Mouse (Mus musculus): ENCODE measurements around the gene Igsf9.
A peak's percentile ranks its signal among the peaks of the same experiment; 100 is the strongest.

The Igsf9 gene

DNA sequence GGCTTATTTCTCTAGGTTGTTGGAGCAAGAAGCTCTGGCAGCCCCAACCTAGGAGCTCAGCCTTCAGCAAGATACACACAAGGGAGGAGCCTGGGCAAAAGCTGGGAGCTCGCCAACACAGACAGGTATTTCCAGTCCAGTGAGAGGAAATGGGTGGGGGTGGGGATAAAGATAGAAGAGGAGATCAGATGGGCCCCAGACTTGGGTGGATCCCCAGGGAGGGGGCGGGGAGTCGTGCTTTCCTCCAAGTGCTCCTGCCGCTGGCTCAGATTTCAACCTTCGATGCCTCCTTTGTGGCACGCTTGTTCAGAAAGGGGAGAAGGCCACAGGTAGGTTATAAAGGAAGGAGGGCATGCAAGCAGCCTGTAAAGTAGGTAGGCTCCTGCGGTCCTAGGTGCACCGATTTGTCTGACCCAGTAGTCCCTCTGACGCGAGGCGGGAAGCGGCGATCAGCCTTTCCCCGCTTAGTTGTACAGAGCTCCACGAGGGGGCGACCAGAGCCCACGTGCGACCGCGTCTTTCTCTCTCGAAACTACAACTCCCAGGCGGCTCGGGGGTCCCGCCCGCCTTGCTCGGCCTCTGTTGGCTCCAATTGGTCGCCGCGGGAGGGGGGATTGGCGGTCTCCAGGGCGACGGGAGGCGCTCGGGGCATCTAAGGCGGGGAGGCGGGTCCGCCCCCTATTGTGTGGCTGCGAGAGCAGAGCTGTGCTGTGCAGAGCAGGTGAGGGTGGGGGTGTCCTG is at the start of gene Igsf9:
Gene Igsf9, plus strand, starts transcription at position 249 of the 741 bp plus-strand sequence.
- peak; percentile 91 to 95 for DNase-seq

- peak; percentile 72 to 87 for DNase-seq
These were observed 49.6 kb upstream of the Igsf9 start for GRCm38 (mm10) chr1:172431836-172432586.

GRCm38 (mm10) chr1:172432587-172432955 is 49.0 kb upstream of the Igsf9 start:
- no peak for DNase-seq

- no peak for DNase-seq
These were observed 48.4 kb upstream of the Igsf9 start for GRCm38 (mm10) chr1:172433012-172433850.

DNA sequence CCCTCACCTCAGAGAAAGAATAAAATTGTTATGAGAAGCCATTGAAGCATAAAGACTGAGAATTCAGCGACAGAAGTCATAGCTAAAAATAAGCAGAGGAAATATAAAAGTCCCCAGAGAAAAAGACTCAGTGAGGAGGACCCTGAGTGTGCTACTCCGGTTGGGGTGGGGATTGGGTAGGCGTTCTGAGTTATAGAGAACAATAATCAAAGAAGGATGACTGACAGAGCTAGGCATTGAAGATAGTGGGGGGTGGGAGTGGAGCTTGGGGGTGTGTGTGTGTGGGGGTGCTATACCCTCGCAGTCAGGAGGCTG is 47.8 kb upstream of the Igsf9 start:
- DNase-seq, result no peak

- no peak for DNase-seq
These were observed 44.8 kb upstream of the Igsf9 start for GRCm38 (mm10) chr1:172436785-172437184.

GRCm38 (mm10) chr1:172438621-172439020 is 43.0 kb upstream of the Igsf9 start:
- no peak for DNase-seq

DNA sequence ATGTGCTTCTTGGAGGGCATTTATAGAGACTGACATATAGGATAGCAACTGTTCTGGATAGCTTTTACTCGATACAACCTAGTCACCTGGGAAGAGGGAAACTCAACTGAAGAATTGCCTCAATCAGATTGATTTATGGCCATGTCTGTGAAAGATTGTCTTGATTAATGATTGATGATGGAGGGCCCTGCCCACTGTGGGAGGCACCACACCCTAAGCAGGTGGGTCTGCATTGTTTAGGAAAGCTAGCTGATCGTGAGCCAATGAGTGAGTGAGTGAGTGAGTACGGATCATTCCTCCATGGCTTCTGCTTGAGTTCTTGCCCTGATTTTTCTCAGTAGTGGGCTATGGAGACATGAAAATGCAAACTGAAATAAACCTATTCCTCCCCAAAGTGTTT is 41.1 kb upstream of the Igsf9 start:
- DNase-seq, result no peak

DNA sequence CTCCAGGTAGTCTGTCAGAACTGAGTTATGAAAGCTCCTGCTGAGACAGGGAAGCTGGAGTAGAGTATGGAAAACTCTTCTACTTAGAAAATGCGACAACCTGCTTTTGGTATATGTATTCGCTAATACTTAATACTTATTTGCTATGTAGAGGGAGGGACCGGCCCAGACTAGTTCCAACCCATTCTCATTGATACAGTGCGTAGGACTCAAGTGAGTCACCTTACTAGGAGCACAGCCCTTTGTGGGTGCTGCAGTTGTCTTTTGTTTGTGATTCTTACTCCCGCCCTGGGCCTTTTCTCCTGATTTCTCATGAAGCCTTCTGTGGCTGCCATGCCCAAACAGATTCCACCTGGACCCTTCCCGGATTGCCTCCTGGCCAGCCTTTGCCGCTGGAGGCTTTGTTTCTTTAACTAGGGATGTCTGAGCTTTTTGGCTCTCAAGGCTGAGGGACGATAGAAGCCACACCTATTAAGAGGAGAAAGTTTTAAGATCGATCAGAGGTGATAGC is 39.6 kb upstream of the Igsf9 start:
- DNase-seq, result no peak

GRCm38 (mm10) chr1:172450226-172450625 is 31.4 kb upstream of the Igsf9 start:
- DNase-seq, result no peak

GRCm38 (mm10) chr1:172450848-172451470 is 30.6 kb upstream of the Igsf9 start:
- DNase-seq, result no peak

DNA sequence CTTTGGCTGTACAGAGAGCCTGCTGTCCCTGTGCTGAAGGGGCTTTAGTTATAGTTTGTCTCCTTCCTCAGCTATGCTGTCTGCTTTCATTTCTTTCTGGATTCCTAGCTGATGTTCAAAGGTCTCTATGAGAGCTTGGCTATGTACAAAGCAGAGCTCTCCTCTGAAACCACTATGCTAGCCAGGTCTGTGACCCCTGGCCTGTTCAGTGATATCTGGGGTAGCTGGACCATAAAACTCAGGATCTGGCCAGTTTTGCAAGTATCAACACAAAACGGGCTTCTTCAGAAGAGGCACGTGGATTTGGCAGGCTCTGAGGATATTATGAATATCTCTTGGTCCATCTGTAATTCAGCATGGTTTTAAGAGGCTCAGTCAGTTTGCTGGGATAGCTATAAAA is 28.7 kb upstream of the Igsf9 start:
- DNase-seq, result peak; percentile 35 to 49

DNA sequence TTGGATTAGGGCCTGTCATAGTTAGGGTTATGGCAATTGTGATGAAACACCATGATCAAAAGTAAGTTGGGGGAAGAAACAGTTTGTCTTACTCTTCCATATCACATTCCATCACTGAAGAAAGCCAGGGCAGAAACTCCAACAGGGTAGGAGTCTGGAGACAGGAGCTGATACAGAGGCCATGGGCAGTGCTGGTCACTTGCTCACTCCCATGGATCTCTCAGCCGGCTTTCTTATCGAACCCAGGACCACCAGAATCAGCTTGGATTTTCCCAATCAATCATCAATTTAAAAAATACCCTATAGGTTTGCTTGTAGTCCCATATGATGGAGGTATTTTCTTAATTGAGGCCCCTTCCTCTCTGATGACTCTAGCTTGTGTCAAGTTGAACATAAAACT is 27.8 kb upstream of the Igsf9 start:
- no peak for DNase-seq

DNA sequence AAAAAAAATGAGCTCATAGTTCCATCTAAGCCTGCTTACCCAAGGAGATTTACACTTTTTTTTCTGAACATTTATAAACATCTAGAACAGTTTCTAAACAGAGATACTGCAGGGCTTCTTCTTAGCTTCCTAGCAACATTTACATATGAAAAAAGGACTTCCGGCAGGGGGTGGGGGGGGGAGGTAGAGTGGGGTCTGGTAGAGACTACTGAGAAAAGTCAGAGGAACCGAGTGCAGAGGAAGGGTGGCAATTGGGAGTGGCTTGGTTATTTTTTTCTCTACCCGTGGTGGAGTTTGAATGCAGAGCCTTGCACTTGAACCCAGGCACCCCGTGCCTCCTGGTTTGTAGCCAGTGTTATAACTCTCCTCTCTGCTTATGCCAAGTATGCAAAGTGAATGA is 26.2 kb upstream of the Igsf9 start:
- no peak for DNase-seq

GRCm38 (mm10) chr1:172456001-172456677 is 25.4 kb upstream of the Igsf9 start:
- no peak for DNase-seq

DNA sequence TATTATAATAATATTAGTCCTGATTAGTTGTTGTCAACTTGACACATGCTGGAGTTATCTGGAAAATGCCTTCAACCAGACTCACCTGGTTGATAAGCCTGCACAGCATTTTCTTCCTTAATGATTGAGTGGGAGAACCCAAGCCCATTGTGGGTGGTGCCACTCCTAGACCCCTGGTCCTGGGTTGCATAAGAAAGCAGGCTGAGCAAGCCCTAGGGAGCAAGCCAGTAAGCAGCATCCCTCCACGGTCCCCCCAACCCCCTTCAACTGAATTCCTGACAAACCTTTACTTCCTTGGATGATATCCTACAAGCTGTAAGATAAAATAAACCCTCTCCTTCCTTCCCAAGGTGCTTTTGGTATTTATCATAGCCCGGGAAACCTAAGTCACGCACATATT is 24.4 kb upstream of the Igsf9 start:
- no peak for DNase-seq

DNA sequence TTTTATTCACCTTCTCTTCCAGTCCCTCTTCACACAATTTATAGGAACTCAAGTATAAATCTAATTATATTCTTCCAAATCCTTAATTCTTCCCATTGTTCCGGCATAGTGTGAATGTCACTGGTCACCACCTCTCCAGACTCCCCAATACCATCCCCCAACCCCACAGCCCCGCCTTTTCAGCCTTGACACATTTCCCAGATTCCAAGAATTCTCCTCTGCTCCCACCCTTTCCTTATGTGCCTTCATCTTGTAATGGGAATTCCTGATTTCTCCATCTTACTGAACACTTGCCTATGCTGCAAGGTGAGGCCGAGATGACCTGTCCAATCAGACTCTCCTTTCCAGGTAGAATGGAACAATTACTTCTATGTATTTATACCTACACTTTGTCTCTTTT is 23.5 kb upstream of the Igsf9 start:
- DNase-seq, result no peak

GRCm38 (mm10) chr1:172461602-172462001 is 20.0 kb upstream of the Igsf9 start:
- no peak for DNase-seq

GRCm38 (mm10) chr1:172462534-172462933 is 19.1 kb upstream of the Igsf9 start:
- DNase-seq, result peak in 1 of 2 experiments; percentile 9

- no peak for DNase-seq
These were observed 17.9 kb upstream of the Igsf9 start for GRCm38 (mm10) chr1:172463387-172464333.

DNA sequence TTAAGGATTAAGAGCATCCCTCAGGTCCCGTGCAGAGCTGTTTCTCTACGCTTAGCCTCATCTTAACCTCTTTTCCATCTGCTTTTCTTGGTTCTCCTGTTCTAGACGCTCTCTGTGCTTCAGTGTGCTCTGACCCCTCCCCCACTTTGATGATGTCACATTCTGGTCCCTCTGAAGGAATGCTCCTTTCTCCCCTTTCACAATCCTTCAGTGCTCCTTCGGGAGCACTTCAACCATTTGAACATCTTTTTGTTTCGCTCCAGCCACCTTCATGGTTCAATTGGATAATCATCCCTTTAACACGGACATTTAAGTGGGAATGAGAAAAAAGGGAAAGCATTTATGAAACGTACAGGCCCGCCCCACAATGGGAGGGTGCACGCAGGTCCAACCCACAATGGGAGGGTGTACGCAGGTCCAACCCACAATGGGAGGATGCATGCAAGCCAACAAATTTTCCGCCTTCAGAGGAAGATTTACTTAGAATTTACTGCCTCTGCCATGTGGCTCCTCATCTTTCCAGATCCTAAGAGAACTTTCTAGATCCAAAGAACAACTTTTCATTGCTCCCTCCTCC is 13.2 kb upstream of the Igsf9 start:
- no peak for DNase-seq

Data from kidney, postnatal 25 days (tissue).